Comparison of ENCODE assay signal across 10 mouse cellular contexts in genomic region chr9:21289337-21289671, GRCm38 (mm10). TPM values are rescaled to one million over a fixed set of nuclear protein-coding genes. Genes with fewer than 3 reads are reported as not detected.
DNase-seq lines count a peak whose midpoint lies in the region; ATAC-seq and TF ChIP-seq lines count a peak whose summit lies in the region.
"Had no signal": no experiment of that assay in that cellular context is flagged by ENCODE, and none has a peak within 500 bp of the region (broad histone marks: within the 10 kb centered on the region; RNA-seq: fewer than 3 reads in every experiment).

No protein-coding gene starts in this region.

- no peak for DNase-seq in heart, adult 9 months (ENCODE audit: low spot score in 2 of 2)
- DNase-seq in testis, postnatal 10 days (ENCODE audit: low spot score): no peak
- DNase-seq in stomach, postnatal 0 days (ENCODE audit: low spot score): no peak
- DNase-seq in retina, embryonic 14.5 days (ENCODE audit: low spot score): no peak
- no peak for DNase-seq in embryo, embryonic 10 days (ENCODE audit: low spot score)
- DNase-seq: adrenal gland, adult 2 months; right cerebral cortex, adult 18-20 months had no signal

- peak overlapping the region; percentile 89 for H3K4me3 ChIP-seq in heart, embryonic 11.5 days (ENCODE audit: low read depth, low read length)
- H3K4me3 ChIP-seq in testis, adult 2 months (ENCODE audit: control insufficient read depth, low read depth, low read length): peak overlapping the region; percentile 67
- H3K4me3 ChIP-seq in limb, embryonic 15.5 days: peak overlapping the region; percentile 76; the same call in 1 of the 2 replicates
- no peak overlapping the region for H3K4me3 ChIP-seq in stomach, postnatal 0 days (ENCODE audit: low read depth, low read length)

- 74% methylated on average over 2 of the region's 2 CpGs for WGBS in heart, embryonic 11.5 days (ENCODE audit: insufficient replicate concordance)
- 81% methylated on average over 2 of the region's 2 CpGs for WGBS in limb, embryonic 15.5 days
- 79% methylated on average over 2 of the region's 2 CpGs for WGBS in stomach, postnatal 0 days

- H3K4me1 ChIP-seq in heart, embryonic 11.5 days (ENCODE audit: control insufficient read depth, insufficient read depth, low read length): peaks cover 25% of the 10 kb centered on the region
- H3K4me1 ChIP-seq in testis, adult 2 months (ENCODE audit: control insufficient read depth, insufficient read depth, low read length): peaks cover 21% of the 10 kb centered on the region
- H3K4me1 ChIP-seq in limb, embryonic 15.5 days: peaks cover 34% of the 10 kb centered on the region
- H3K4me1 ChIP-seq in stomach, postnatal 0 days (replicated peaks; ENCODE audit: control insufficient read depth, insufficient read depth): peaks cover 6% of the 10 kb centered on the region; the same call in 1 of the 2 replicates

- H3K9ac ChIP-seq in heart, embryonic 11.5 days (ENCODE audit: low read depth, low read length): no peak overlapping the region
- H3K9ac ChIP-seq in limb, embryonic 15.5 days: no peak overlapping the region
- H3K9ac ChIP-seq in stomach, postnatal 0 days (ENCODE audit: low read length): no peak overlapping the region

- TF ChIP-seq POLR2A in testis, adult 2 months (IDR thresholded peaks at IDR 0.05; ENCODE audit: control insufficient read depth, low read depth, low read length): no peak

- H3K27ac ChIP-seq in heart, embryonic 11.5 days (ENCODE audit: low read depth, low read length): peak overlapping the region; percentile 86; the same call in 1 of the 2 replicates
- peak overlapping the region; percentile 40 for H3K27ac ChIP-seq in testis, adult 2 months (ENCODE audit: control insufficient read depth, insufficient read depth, low read depth, low read length)
- H3K27ac ChIP-seq in limb, embryonic 15.5 days: no peak overlapping the region
- H3K27ac ChIP-seq in stomach, postnatal 0 days (replicated peaks): no peak overlapping the region; the same call in 1 of the 2 replicates

- H3K9me3 ChIP-seq in heart, embryonic 11.5 days (replicated peaks; ENCODE audit: control insufficient read depth, low read length): no peaks in the 10 kb centered on the region
- H3K9me3 ChIP-seq in limb, embryonic 15.5 days: no peaks in the 10 kb centered on the region
- H3K9me3 ChIP-seq in stomach, postnatal 0 days (ENCODE audit: control insufficient read depth, low read length): no peaks in the 10 kb centered on the region

- no peak for TF ChIP-seq EP300 in stomach, postnatal 0 days (optimal IDR thresholded peaks at IDR 0.05)

- H3K4me2 ChIP-seq in heart, embryonic 11.5 days: peak overlapping the region; percentile 67
- H3K4me2 ChIP-seq in limb, embryonic 15.5 days: peak overlapping the region; percentile 69; the same call in 1 of the 2 replicates
- H3K4me2 ChIP-seq in stomach, postnatal 0 days (replicated peaks; ENCODE audit: low read depth): peak overlapping the region; percentile 80

- H3K36me3 ChIP-seq in heart, embryonic 11.5 days (ENCODE audit: control insufficient read depth, insufficient read depth, low read length): 0 out of 2 replicates have a peak, but pooled peaks cover 4% of the 10 kb centered on the region
- no peaks in the 10 kb centered on the region; the same call in 1 of the 2 replicates for H3K36me3 ChIP-seq in testis, adult 2 months (ENCODE audit: control insufficient read depth, insufficient read depth, low read length)
- peaks cover 9% of the 10 kb centered on the region for H3K36me3 ChIP-seq in limb, embryonic 15.5 days
- H3K36me3 ChIP-seq in stomach, postnatal 0 days (ENCODE audit: control insufficient read depth, insufficient read depth, low read length): no peaks in the 10 kb centered on the region

- H3K27me3 ChIP-seq in heart, embryonic 11.5 days (ENCODE audit: control insufficient read depth, insufficient read depth, low read length): no peaks in the 10 kb centered on the region
- H3K27me3 ChIP-seq in testis, adult 2 months (ENCODE audit: control insufficient read depth, insufficient read depth, low read length): no peaks in the 10 kb centered on the region
- H3K27me3 ChIP-seq in limb, embryonic 15.5 days: no peaks in the 10 kb centered on the region
- H3K27me3 ChIP-seq in stomach, postnatal 0 days (ENCODE audit: control insufficient read depth, insufficient read depth, low read length): no peaks in the 10 kb centered on the region

- ATAC-seq in heart, embryonic 11.5 days (replicated peaks; ENCODE audit: insufficient number of reproducible peaks, low FRiP score, low TSS enrichment): no peak
- ATAC-seq in limb, embryonic 15.5 days (ENCODE audit: insufficient number of reproducible peaks, low FRiP score, low TSS enrichment, low read depth): no peak
- no peak for ATAC-seq in stomach, postnatal 0 days (ENCODE audit: low FRiP score, low TSS enrichment)

- TF ChIP-seq CTCF in testis, adult 2 months (IDR thresholded peaks at IDR 0.05; ENCODE audit: control insufficient read depth, insufficient read depth, insufficient replicate concordance, low read depth, low read length): no peak
- TF ChIP-seq CTCF in stomach, postnatal 0 days (IDR thresholded peaks at IDR 0.05; ENCODE audit: low read depth): no peak

RNA-seq across cellular contexts. Expression of gene Kri1, which starts 1.5 kb away (rescaled TPM):
- polyA plus RNA-seq in heart, embryonic 11.5 days (2014; fragmentation: Nextera tagmentation; extraction: Ambion mirVana): 9.9 and 12.3 TPM in 2 replicates
- polyA plus RNA-seq in testis, adult 2 months (2012; rRNA removed): 35.0 and 36.9 TPM in 2 replicates
- 13.1 and 18.4 TPM in 2 replicates for polyA plus RNA-seq in limb, embryonic 15.5 days (2015; fragmentation: Nextera tagmentation; extraction: Ambion mirVana)
- polyA plus RNA-seq in stomach, postnatal 0 days (2015; fragmentation: Nextera tagmentation; extraction: Ambion mirVana): 6.7 and 7.9 TPM in 2 replicates

RNA-seq across cellular contexts. Expression of gene Cdkn2d, which starts 1.9 kb away (rescaled TPM):
- polyA plus RNA-seq in heart, embryonic 11.5 days (2014; fragmentation: Nextera tagmentation; extraction: Ambion mirVana): 88.4 and 99.8 TPM in 2 replicates
- 98.6 and 107 TPM in 2 replicates for polyA plus RNA-seq in testis, adult 2 months (2012; rRNA removed)
- 55.3 and 60.1 TPM in 2 replicates for polyA plus RNA-seq in limb, embryonic 15.5 days (2015; fragmentation: Nextera tagmentation; extraction: Ambion mirVana)
- polyA plus RNA-seq in stomach, postnatal 0 days (2015; fragmentation: Nextera tagmentation; extraction: Ambion mirVana): 23.1 and 28.0 TPM in 2 replicates

RNA-seq across cellular contexts. Expression of gene Ap1m2, which starts 22.8 kb away (rescaled TPM):
- 0.55 and 1.1 TPM in 2 replicates for polyA plus RNA-seq in heart, embryonic 11.5 days (2014; fragmentation: Nextera tagmentation; extraction: Ambion mirVana)
- 3.0 and 3.8 TPM in 2 replicates for polyA plus RNA-seq in testis, adult 2 months (2012; rRNA removed)
- polyA plus RNA-seq in limb, embryonic 15.5 days (2015; fragmentation: Nextera tagmentation; extraction: Ambion mirVana): 42.3 and 43.2 TPM in 2 replicates
- 84.9 and 90.6 TPM in 2 replicates for polyA plus RNA-seq in stomach, postnatal 0 days (2015; fragmentation: Nextera tagmentation; extraction: Ambion mirVana)
- polyA plus RNA-seq: adrenal gland, adult 2 months had no signal

RNA-seq across cellular contexts. Expression of gene Atg4d, which starts 24.2 kb away (rescaled TPM):
- polyA plus RNA-seq in heart, embryonic 11.5 days (2014; fragmentation: Nextera tagmentation; extraction: Ambion mirVana): 45.5 and 48.2 TPM in 2 replicates
- polyA plus RNA-seq in testis, adult 2 months (2012; rRNA removed): 27.5 and 31.8 TPM in 2 replicates
- polyA plus RNA-seq in limb, embryonic 15.5 days (2015; fragmentation: Nextera tagmentation; extraction: Ambion mirVana): 40.8 and 44.2 TPM in 2 replicates
- polyA plus RNA-seq in stomach, postnatal 0 days (2015; fragmentation: Nextera tagmentation; extraction: Ambion mirVana): 38.6 and 41.7 TPM in 2 replicates

RNA-seq across cellular contexts. Expression of gene Slc44a2, which starts 31.2 kb away (rescaled TPM):
- 62.3 and 70.0 TPM in 2 replicates for polyA plus RNA-seq in heart, embryonic 11.5 days (2014; fragmentation: Nextera tagmentation; extraction: Ambion mirVana)
- 35.1 and 47.1 TPM in 2 replicates for polyA plus RNA-seq in testis, adult 2 months (2012; rRNA removed)
- polyA plus RNA-seq in limb, embryonic 15.5 days (2015; fragmentation: Nextera tagmentation; extraction: Ambion mirVana): 137 and 150 TPM in 2 replicates
- polyA plus RNA-seq in stomach, postnatal 0 days (2015; fragmentation: Nextera tagmentation; extraction: Ambion mirVana): 55.2 and 62.6 TPM in 2 replicates

Comparison
In these comparisons a context has a peak if more than half of its experiments do, and no peak if none do; other contexts are left out.
1. H3K27ac ChIP-seq: peak in heart, embryonic 11.5 days (single experiment) and testis, adult 2 months (single experiment); none in limb, embryonic 15.5 days (single experiment) and stomach, postnatal 0 days (single experiment).
2. Peak in every context shown above with its lines, with median percentiles within 50 percentile points of each other: H3K4me2 ChIP-seq.